Mouse (Mus musculus): Measurements from ENCODE around the gene Fbxo22. TPM values are rescaled to one million over a fixed set of nuclear protein-coding genes. Genes with fewer than 3 reads are reported as not detected.

The Fbxo22 gene
- total RNA-seq, 4 experiments from 2014 or later, result 18.1 to 22.2 (median 19.9) TPM

Other genes with a start within 250 kb of the Fbxo22 start
- gene Chrna5, start 228.0 kb upstream of the Fbxo22 start, total RNA-seq (2022), result under 1 TPM in 1 of 4 experiments, not detected in 3; 0.11 TPM
- not detected for gene Chrna3, start 182.4 kb upstream of the Fbxo22 start, total RNA-seq (2022)
- under 1 TPM in 1 of 4 experiments, not detected in 3; 0.13 TPM for gene Chrnb4, start 160.1 kb upstream of the Fbxo22 start, total RNA-seq (2022)
- 10 to 100 TPM; 35.9 to 40.1 (median 37.6) TPM for gene Ube2q2, start 60.1 kb upstream of the Fbxo22 start, total RNA-seq (2022)
- gene Nrg4, start 117.9 kb downstream of the Fbxo22 start, total RNA-seq (2022), result 1 to 10 TPM; 1.4 to 5.4 (median 2.3) TPM
- gene Tmem266, start 118.0 kb downstream of the Fbxo22 start, total RNA-seq (2022), result 10 to 100 TPM in 1 of 4 experiments, 1 to 10 TPM in 3; 2.8 to 15.8 (median 5.1) TPM